Mouse (Mus musculus): ENCODE measurements around the gene Gnb4. TPM values are rescaled to one million over a fixed set of nuclear protein-coding genes. Genes with fewer than 3 reads are reported as not detected.

Gnb4 gene
- total RNA-seq, 1 experiment = 19.1 TPM

DNA sequence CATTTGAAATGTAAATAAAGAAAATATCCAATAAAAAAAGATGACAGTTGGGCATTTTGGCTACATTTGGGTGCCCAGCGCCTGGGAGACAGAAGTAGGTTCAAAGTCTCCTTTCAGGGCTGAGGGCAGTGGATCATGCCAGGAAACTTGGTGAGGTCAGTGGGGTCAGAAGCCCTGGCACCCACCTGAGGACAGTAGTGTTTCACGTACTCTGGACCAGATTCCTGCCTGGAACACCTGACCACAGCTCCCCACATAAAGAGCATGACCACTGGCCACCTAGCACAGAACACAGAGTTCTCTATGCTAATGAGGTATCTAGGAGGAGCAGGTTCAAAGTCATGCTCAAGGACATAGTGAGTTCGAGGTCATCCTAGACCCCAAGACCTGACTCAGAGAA, 41.2 kb downstream of the Gnb4 start:
- in situ Hi-C loops (cut with MboI; ENCODE audit: low sequenced_read_pairs in 2 of 2, unreplicated experiment in 2 of 2) = no loop called here
- no peak overlapping the region for H3K4me3 ChIP-seq (ENCODE audit: insufficient read depth in 1 of 2, low read depth in 1 of 2, low read length in 2 of 2, poor library complexity in 1 of 2, severe bottlenecking in 1 of 2)
- no peaks in the 10 kb centered on the region; the same call in 1 of the 2 replicates for H3K36me3 ChIP-seq (ENCODE audit: control insufficient read depth, insufficient read depth, low read length, poor library complexity, severe bottlenecking)
- TF ChIP-seq ZNF384 (IDR thresholded peaks at IDR 0.05; ENCODE audit: low read depth, low read length) (no peak), ZC3H11A (IDR thresholded peaks at IDR 0.05; ENCODE audit: borderline replicate concordance, low read depth, low read length) (no peak), CHD2 (IDR thresholded peaks at IDR 0.05; ENCODE audit: low read depth, low read length) (no peak), MAFK (IDR thresholded peaks at IDR 0.05; ENCODE audit: insufficient read depth, low read depth, low read length) (no peak), HCFC1 (IDR thresholded peaks at IDR 0.05; ENCODE audit: borderline replicate concordance, insufficient read depth, low read length) (no peak)
- no peak overlapping the region for H3K9ac ChIP-seq (ENCODE audit: insufficient read depth, low read depth, low read length, poor library complexity, severe bottlenecking)
- no peaks in the 10 kb centered on the region for H3K9me3 ChIP-seq (ENCODE audit: control insufficient read depth, insufficient read depth, low read depth, low read length)
- peaks cover 4 to 15% of the 10 kb centered on the region in 2 experiments; a peak in 2 of 4 replicates for H3K4me1 ChIP-seq (ENCODE audit: control insufficient read depth in 2 of 2, insufficient read depth in 2 of 2, low read length in 2 of 2, poor library complexity in 1 of 2)
- no peak overlapping the region for H3K27ac ChIP-seq (ENCODE audit: insufficient read depth, low read depth, low read length, poor library complexity, severe bottlenecking)
- no peak for DNase-seq (ENCODE audit: low read depth, low spot score)

DNA sequence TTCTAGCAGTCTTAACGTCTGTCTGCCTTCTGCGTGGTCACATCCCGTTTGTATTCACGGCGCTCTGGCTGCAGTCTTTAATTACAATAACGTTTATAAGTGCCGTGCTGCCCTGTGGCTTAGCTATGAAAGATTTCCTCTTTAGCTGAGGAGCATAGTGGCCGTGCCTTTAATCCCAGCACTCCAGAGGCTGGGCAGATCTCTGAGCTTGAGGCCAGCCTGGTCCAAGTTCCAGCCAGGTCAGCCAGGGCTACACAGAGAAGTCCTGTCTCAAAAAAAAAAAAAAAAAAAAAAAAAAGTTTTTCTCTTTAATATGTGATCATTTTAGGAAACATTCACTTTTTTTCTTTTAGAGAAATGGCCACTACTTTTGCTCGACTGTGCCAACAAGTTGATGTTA, 42.5 kb downstream of the Gnb4 start:
- peaks cover 2% of the 10 kb centered on the region; the same call in 1 of the 2 replicates for H3K36me3 ChIP-seq (ENCODE audit: control insufficient read depth, insufficient read depth, low read length, poor library complexity, severe bottlenecking)
- no peak overlapping the region for H3K27ac ChIP-seq (ENCODE audit: insufficient read depth, low read depth, low read length, poor library complexity, severe bottlenecking)
- H3K9me3 ChIP-seq (ENCODE audit: control insufficient read depth, insufficient read depth, low read depth, low read length) = no peaks in the 10 kb centered on the region
- H3K9ac ChIP-seq (ENCODE audit: insufficient read depth, low read depth, low read length, poor library complexity, severe bottlenecking) = no peak overlapping the region
- no peak for DNase-seq (ENCODE audit: low read depth, low spot score)
- no peak overlapping the region for H3K4me3 ChIP-seq (ENCODE audit: insufficient read depth in 1 of 2, low read depth in 1 of 2, low read length in 2 of 2, poor library complexity in 1 of 2, severe bottlenecking in 1 of 2)
- TF ChIP-seq HCFC1 (IDR thresholded peaks at IDR 0.05; ENCODE audit: borderline replicate concordance, insufficient read depth, low read length) (no peak), CHD2 (IDR thresholded peaks at IDR 0.05; ENCODE audit: low read depth, low read length) (no peak), MAFK (IDR thresholded peaks at IDR 0.05; ENCODE audit: insufficient read depth, low read depth, low read length) (no peak), ZC3H11A (IDR thresholded peaks at IDR 0.05; ENCODE audit: borderline replicate concordance, low read depth, low read length) (no peak), ZNF384 (IDR thresholded peaks at IDR 0.05; ENCODE audit: low read depth, low read length) (no peak)
- in situ Hi-C loops (cut with MboI; ENCODE audit: low sequenced_read_pairs in 2 of 2, unreplicated experiment in 2 of 2) = no loop called here
- peaks cover 4 to 15% of the 10 kb centered on the region in 2 experiments; a peak in 2 of 4 replicates for H3K4me1 ChIP-seq (ENCODE audit: control insufficient read depth in 2 of 2, insufficient read depth in 2 of 2, low read length in 2 of 2, poor library complexity in 1 of 2)

DNA sequence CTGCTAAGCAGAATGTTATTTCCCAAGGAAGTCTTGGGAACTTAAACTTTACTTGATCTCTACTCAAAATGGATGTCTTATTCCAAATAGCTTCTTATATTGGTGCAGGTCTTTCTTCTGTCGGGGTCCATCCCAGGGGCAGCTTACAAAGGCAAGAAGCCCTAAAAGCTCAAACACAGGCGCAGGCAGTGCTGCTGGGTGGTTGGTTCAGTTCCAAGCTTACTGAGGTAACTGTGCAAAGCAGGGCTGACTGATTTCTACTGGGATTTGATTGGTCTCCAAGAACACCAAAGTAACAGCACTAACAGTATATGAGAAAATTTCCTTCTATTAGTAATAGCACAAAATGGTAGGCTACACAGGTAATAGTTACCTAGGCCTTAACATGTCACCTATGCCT, 43.3 kb downstream of the Gnb4 start:
- Histone ChIP-seq H3K4me3 (ENCODE audit: insufficient read depth in 1 of 2, low read depth in 1 of 2, low read length in 2 of 2, poor library complexity in 1 of 2, severe bottlenecking in 1 of 2) (no peak overlapping the region), H3K9ac (ENCODE audit: insufficient read depth, low read depth, low read length, poor library complexity, severe bottlenecking) (no peak overlapping the region), H3K27ac (ENCODE audit: insufficient read depth, low read depth, low read length, poor library complexity, severe bottlenecking) (no peak overlapping the region), H3K36me3 (ENCODE audit: control insufficient read depth, insufficient read depth, low read length, poor library complexity, severe bottlenecking) (peaks cover 6% of the 10 kb centered on the region; the same call in 1 of the 2 replicates), H3K9me3 (ENCODE audit: control insufficient read depth, insufficient read depth, low read depth, low read length) (no peaks in the 10 kb centered on the region), H3K4me1 (ENCODE audit: control insufficient read depth in 2 of 2, insufficient read depth in 2 of 2, low read length in 2 of 2, poor library complexity in 1 of 2) (peaks cover 3 to 15% of the 10 kb centered on the region in 2 experiments; a peak in 2 of 4 replicates)
- no peak for DNase-seq (ENCODE audit: low read depth, low spot score)
- TF ChIP-seq MAFK (IDR thresholded peaks at IDR 0.05; ENCODE audit: insufficient read depth, low read depth, low read length) (no peak), HCFC1 (IDR thresholded peaks at IDR 0.05; ENCODE audit: borderline replicate concordance, insufficient read depth, low read length) (no peak), ZNF384 (IDR thresholded peaks at IDR 0.05; ENCODE audit: low read depth, low read length) (no peak), CHD2 (IDR thresholded peaks at IDR 0.05; ENCODE audit: low read depth, low read length) (no peak), ZC3H11A (IDR thresholded peaks at IDR 0.05; ENCODE audit: borderline replicate concordance, low read depth, low read length) (no peak)
- in situ Hi-C loops (cut with MboI; ENCODE audit: low sequenced_read_pairs in 2 of 2, unreplicated experiment in 2 of 2) = no loop called here

DNA sequence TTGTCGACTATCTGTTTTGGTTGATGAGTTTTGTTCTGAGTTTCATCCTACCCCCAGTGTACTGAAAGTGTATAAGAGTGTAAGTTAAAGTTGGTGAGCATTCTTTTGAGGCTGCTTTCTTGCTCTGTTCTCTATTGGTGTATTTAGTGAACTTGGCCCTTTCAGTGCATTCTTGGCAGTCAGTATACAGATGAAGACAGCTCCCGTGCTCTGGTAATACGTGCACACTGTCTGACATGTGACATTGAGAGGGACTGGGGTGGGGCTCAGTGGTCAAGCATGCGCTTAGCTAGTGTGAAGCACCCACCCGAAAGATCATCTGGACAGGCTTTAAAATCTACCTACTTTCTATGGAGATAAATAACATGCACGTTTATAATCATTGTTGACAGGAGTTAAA, 53.0 kb downstream of the Gnb4 start:
- in situ Hi-C loops (cut with MboI; ENCODE audit: low sequenced_read_pairs in 2 of 2, unreplicated experiment in 2 of 2) = no loop called here
- peaks cover 6% of the 10 kb centered on the region for H3K36me3 ChIP-seq (ENCODE audit: control insufficient read depth, insufficient read depth, low read length, poor library complexity, severe bottlenecking)

More for the DNA sequence above, 53.0 kb downstream of the Gnb4 start:
- Histone ChIP-seq H3K9me3 (ENCODE audit: control insufficient read depth, insufficient read depth, low read depth, low read length) (no peaks in the 10 kb centered on the region), H3K9ac (ENCODE audit: insufficient read depth, low read depth, low read length, poor library complexity, severe bottlenecking) (no peak overlapping the region), H3K4me1 (ENCODE audit: control insufficient read depth in 2 of 2, insufficient read depth in 2 of 2, low read length in 2 of 2, poor library complexity in 1 of 2) (no peaks in the 10 kb centered on the region), H3K4me3 (ENCODE audit: insufficient read depth in 1 of 2, low read depth in 1 of 2, low read length in 2 of 2, poor library complexity in 1 of 2, severe bottlenecking in 1 of 2) (no peak overlapping the region), H3K27ac (ENCODE audit: insufficient read depth, low read depth, low read length, poor library complexity, severe bottlenecking) (no peak overlapping the region)
- TF ChIP-seq ZC3H11A (IDR thresholded peaks at IDR 0.05; ENCODE audit: borderline replicate concordance, low read depth, low read length) = no peak
- TF ChIP-seq HCFC1 (IDR thresholded peaks at IDR 0.05; ENCODE audit: borderline replicate concordance, insufficient read depth, low read length) = no peak
- no peak for TF ChIP-seq ZNF384 (IDR thresholded peaks at IDR 0.05; ENCODE audit: low read depth, low read length)
- no peak for TF ChIP-seq MAFK (IDR thresholded peaks at IDR 0.05; ENCODE audit: insufficient read depth, low read depth, low read length)
- TF ChIP-seq CHD2 (IDR thresholded peaks at IDR 0.05; ENCODE audit: low read depth, low read length) = no peak
- DNase-seq (ENCODE audit: low read depth, low spot score) = no peak

Data from ES-E14 (cell line).